Mouse (Mus musculus) heart, postnatal 0 days (tissue): ENCODE results near the gene Tnrc6c.

ENCODE experiments used
- CTCF ChIP-seq: IDR thresholded peaks from 2 replicates; pipeline ENCODE4 v1.5.1; 2016; ENCODE audit warnings: antibody characterized with exemption, control low read depth, low read depth
- EP300 ChIP-seq: IDR thresholded peaks from 2 replicates; pipeline ENCODE4 v1.6.1; 2016; ENCODE audit warnings: antibody characterized with exemption, low read depth

- TF ChIP-seq CTCF (no peak), EP300 (no peak)
These were observed 24.2 kb upstream of the Tnrc6c start for GRCm38 (mm10) chr11:117629865-117630264.
